Mouse (Mus musculus) CH12F3 (cell line): ENCODE data around the gene Clic1.

ENCODE experiments used
- in situ Hi-C: fragments of 300-500 bp; cut with MboI; formaldehyde crosslinking; loops from 2 replicates; pipeline ENCODE4 v1.14.3; 2020; ENCODE audit warnings: low sequenced_read_pairs

Clic1 gene

GRCm38 (mm10) chr17:35088825-35089644 lies 39.3 kb downstream of the Clic1 start, which contains the start of gene Abhd16a:
Gene Abhd16a (plus strand): TSS chr17:35089263.
- in situ Hi-C loops = no loop called here

GRCm38 (mm10) chr17:35090166-35090932 lies 40.6 kb downstream of the Clic1 start:
- in situ Hi-C loops = no loop called here

- in situ Hi-C loops = no loop called here
Observed at GRCm38 (mm10) chr17:35092403-35093198, 42.8 kb downstream of the Clic1 start.

GRCm38 (mm10) chr17:35094475-35095365 lies 45.0 kb downstream of the Clic1 start:
- in situ Hi-C loops = no loop called here

- in situ Hi-C loops = no loop called here
Observed at GRCm38 (mm10) chr17:35096597-35096996, 46.8 kb downstream of the Clic1 start.

GRCm38 (mm10) chr17:35097164-35097655 lies 47.4 kb downstream of the Clic1 start:
- in situ Hi-C loops = no loop called here

GRCm38 (mm10) chr17:35100196-35100765 lies 50.5 kb downstream of the Clic1 start:
- in situ Hi-C loops = no loop called here

- in situ Hi-C loops = no loop called here
Observed at GRCm38 (mm10) chr17:35101161-35101560, 51.4 kb downstream of the Clic1 start.

GRCm38 (mm10) chr17:35102299-35102698 lies 52.5 kb downstream of the Clic1 start:
- in situ Hi-C loops = no loop called here

GRCm38 (mm10) chr17:35103221-35103690 lies 53.5 kb downstream of the Clic1 start:
- in situ Hi-C loops = no loop called here

- in situ Hi-C loops = no loop called here
Observed at GRCm38 (mm10) chr17:35104079-35104478, 54.3 kb downstream of the Clic1 start.

GRCm38 (mm10) chr17:35104754-35105153 lies 55.0 kb downstream of the Clic1 start:
- in situ Hi-C loops = no loop called here

- in situ Hi-C loops = no loop called here
Observed at GRCm38 (mm10) chr17:35105740-35106389, 56.1 kb downstream of the Clic1 start.

- in situ Hi-C loops = no loop called here
Observed at GRCm38 (mm10) chr17:35106522-35106921, 56.8 kb downstream of the Clic1 start.

- in situ Hi-C loops = no loop called here
Observed at GRCm38 (mm10) chr17:35108097-35108496, 58.3 kb downstream of the Clic1 start, which contains the start of gene Ly6g5c. Gene Ly6g5c (plus strand): TSS chr17:35108279.
